Mouse (Mus musculus): ENCODE results near the gene Slc35f4. TPM values are rescaled to one million over a fixed set of nuclear protein-coding genes. Genes with fewer than 3 reads are reported as not detected.

Gene Slc35f4
- polyA plus RNA-seq (2016; fragmentation: Nextera tagmentation; extraction: Ambion mirVana), result not detected in 2 replicates

DNA sequence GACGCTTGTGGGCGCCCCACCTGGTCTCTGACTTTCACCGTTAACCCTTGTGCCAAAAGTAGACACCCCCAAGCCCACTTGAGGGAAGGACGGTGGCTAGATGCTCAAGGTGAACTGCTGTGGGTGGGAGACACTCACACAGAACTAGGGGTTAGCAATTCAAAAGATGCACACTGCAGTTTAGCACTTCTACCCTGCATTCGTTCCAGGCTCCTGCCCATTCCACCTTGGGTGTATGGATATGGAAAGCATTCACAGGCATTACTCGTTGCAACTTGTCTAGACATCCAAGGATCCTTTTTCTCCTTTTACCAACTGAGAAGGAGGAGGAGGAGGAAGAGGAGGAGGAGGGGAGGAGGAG, at the start of gene Slc35f4:
TSS of gene Slc35f4 (minus strand) at position 116 of the 361 bp plus-strand sequence.
- Histone ChIP-seq H3K4me3 (peak within 1 kb of the TSS; percentile 61), H3K27ac (no peak within 1 kb of the TSS), H3K9me3 (no peaks in the 10 kb centered on the region), H3K27me3 (ENCODE audit: poor library complexity, severe bottlenecking) (peaks cover 17% of the 10 kb centered on the region), H3K4me1 (peaks cover 12% of the 10 kb centered on the region), H3K36me3 (replicated peaks) (no peaks in the 10 kb centered on the region)
- WGBS, result 13% methylated on average over 6 of the region's 6 CpGs
- DNase-seq (ENCODE audit: extremely low spot score, low spot score), result no peak

DNA sequence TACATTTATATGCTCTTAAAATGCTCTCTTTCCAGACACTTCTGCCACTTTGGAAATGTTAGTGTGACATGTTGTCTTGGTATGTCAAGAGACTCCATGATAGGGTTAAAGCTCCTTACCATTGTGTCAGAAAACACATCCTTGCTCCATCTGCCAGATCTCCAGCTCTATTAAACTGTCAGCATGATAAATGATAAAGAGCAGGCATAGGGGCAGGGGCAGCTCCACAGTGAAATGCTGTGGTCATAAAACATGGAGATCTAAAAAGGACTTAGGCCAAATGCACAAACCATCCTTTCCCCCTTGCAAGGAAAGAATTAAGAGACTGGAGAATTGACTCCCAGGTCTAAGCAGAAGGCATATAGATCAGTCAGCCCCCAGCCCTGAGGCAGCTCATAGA, 42.5 kb upstream of the Slc35f4 start:
- Histone ChIP-seq H3K9me3 (no peaks in the 10 kb centered on the region), H3K27me3 (ENCODE audit: poor library complexity, severe bottlenecking) (no peaks in the 10 kb centered on the region), H3K27ac (no peak overlapping the region), H3K4me1 (no peaks in the 10 kb centered on the region), H3K4me3 (no peak overlapping the region), H3K36me3 (replicated peaks) (no peaks in the 10 kb centered on the region)
- DNase-seq (ENCODE audit: extremely low spot score, low spot score), result no peak

GRCm38 (mm10) chr14:49560706-49561105, 34.9 kb upstream of the Slc35f4 start:
- Histone ChIP-seq H3K9me3 (no peaks in the 10 kb centered on the region), H3K4me3 (no peak overlapping the region), H3K27me3 (ENCODE audit: poor library complexity, severe bottlenecking) (no peaks in the 10 kb centered on the region), H3K27ac (no peak overlapping the region), H3K36me3 (replicated peaks) (no peaks in the 10 kb centered on the region), H3K4me1 (no peaks in the 10 kb centered on the region)
- no peak for DNase-seq (ENCODE audit: extremely low spot score, low spot score)
- WGBS, result 83% methylated on average over 2 of the region's 2 CpGs

DNA sequence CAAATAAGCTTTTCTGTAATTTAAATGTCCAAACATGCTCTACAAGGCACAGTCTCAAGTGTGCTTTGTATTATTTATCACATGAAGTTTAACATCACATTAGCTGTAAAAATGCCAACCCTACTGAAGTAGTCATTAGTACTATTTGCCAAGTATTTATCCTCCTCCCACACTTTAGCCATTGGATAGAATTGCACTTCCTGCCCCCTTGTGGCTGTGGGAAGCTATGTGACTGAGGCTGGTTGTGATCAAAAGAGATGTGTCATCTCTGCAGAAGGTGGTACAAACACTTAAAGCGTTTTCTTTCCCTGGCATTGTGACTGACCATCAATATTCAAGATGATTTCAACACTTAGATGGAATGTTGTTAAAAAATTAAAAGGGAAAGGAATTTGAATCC, 14.3 kb upstream of the Slc35f4 start:
- Histone ChIP-seq H3K27ac (no peak overlapping the region), H3K9me3 (no peaks in the 10 kb centered on the region), H3K27me3 (ENCODE audit: poor library complexity, severe bottlenecking) (no peaks in the 10 kb centered on the region), H3K4me1 (no peaks in the 10 kb centered on the region), H3K36me3 (replicated peaks) (no peaks in the 10 kb centered on the region), H3K4me3 (no peak overlapping the region)
- 33% methylated on average over 1 of the region's 1 CpGs for WGBS
- no peak for DNase-seq (ENCODE audit: extremely low spot score, low spot score)

GRCm38 (mm10) chr14:49525176-49525930, 493 bp downstream of the Slc35f4 start:
- Histone ChIP-seq H3K27ac (no peak overlapping the region), H3K9me3 (no peaks in the 10 kb centered on the region), H3K36me3 (replicated peaks) (no peaks in the 10 kb centered on the region), H3K27me3 (ENCODE audit: poor library complexity, severe bottlenecking) (peaks cover 17% of the 10 kb centered on the region), H3K4me1 (peaks cover 12% of the 10 kb centered on the region), H3K4me3 (peak overlapping the region; percentile 61)
- peak; percentile 79 for DNase-seq (ENCODE audit: extremely low spot score, low spot score)
- WGBS, result under 1% methylated on average over 63 of the region's 63 CpGs

DNA sequence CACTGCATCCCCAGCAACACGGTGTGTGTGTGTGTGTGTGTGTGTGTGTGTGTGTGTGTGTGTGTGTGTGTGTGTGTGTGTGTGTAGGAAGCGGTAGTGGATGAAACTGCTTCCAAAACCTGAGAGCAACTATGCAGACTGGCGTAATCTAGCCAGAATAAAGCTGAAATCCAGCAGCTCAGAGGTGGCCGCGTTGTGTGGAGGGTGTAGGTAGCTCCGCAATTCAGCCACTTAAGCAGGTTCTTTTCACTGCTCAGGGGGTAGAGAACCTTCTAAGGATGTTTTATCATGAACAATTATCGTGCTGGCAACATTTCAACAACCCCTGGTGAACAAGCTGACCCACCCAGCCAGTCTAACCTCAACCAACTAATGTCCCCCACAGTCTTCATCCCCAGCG, 1.2 kb downstream of the Slc35f4 start:
- H3K9me3 ChIP-seq, result no peaks in the 10 kb centered on the region
- H3K4me1 ChIP-seq, result peaks cover 12% of the 10 kb centered on the region
- WGBS, result 78% methylated on average over 7 of the region's 8 CpGs
- H3K36me3 ChIP-seq (replicated peaks), result no peaks in the 10 kb centered on the region
- H3K27ac ChIP-seq, result no peak overlapping the region
- no peak for DNase-seq (ENCODE audit: extremely low spot score, low spot score)
- peaks cover 17% of the 10 kb centered on the region for H3K27me3 ChIP-seq (ENCODE audit: poor library complexity, severe bottlenecking)
- peak overlapping the region; percentile 61; the same call in 1 of the 2 replicates for H3K4me3 ChIP-seq

- no peak for DNase-seq (ENCODE audit: extremely low spot score, low spot score)
- no peak overlapping the region for H3K27ac ChIP-seq
- no peaks in the 10 kb centered on the region for H3K36me3 ChIP-seq (replicated peaks)
Measured at GRCm38 (mm10) chr14:49515096-49515665, 10.7 kb downstream of the Slc35f4 start.

DNA sequence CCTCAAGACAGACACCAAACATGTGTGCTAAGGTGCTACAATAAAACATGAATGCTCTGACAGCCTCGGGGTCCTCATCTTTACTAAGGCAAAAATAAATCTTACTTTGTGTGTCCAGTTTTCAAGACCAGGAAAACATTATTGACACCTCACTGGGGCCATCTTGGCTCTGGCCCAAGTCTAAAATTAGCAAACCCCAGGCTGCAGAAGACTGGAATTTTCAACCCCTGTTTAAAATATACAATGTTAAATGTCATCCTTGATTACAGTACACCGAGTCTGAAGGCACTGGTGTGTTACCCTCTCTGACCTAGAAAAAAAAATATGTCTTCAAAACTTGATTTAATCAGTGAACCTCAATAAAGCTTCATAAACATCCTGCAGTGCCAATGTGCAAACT, 11.7 kb downstream of the Slc35f4 start:
- no peak overlapping the region for H3K27ac ChIP-seq
- H3K36me3 ChIP-seq (replicated peaks), result no peaks in the 10 kb centered on the region
- no peaks in the 10 kb centered on the region for H3K9me3 ChIP-seq
- no peaks in the 10 kb centered on the region for H3K4me1 ChIP-seq
- H3K27me3 ChIP-seq (ENCODE audit: poor library complexity, severe bottlenecking), result no peaks in the 10 kb centered on the region
- no peak for DNase-seq (ENCODE audit: extremely low spot score, low spot score)
- 86% methylated on average over 2 of the region's 2 CpGs for WGBS
- no peak overlapping the region for H3K4me3 ChIP-seq

More at GRCm38 (mm10) chr14:49515096-49515665, 10.7 kb downstream of the Slc35f4 start:
- no peaks in the 10 kb centered on the region for H3K4me1 ChIP-seq
- H3K4me3 ChIP-seq, result no peak overlapping the region
- 93% methylated on average over 2 of the region's 2 CpGs for WGBS
- no peaks in the 10 kb centered on the region for H3K27me3 ChIP-seq (ENCODE audit: poor library complexity, severe bottlenecking)
- H3K9me3 ChIP-seq, result no peaks in the 10 kb centered on the region

DNA sequence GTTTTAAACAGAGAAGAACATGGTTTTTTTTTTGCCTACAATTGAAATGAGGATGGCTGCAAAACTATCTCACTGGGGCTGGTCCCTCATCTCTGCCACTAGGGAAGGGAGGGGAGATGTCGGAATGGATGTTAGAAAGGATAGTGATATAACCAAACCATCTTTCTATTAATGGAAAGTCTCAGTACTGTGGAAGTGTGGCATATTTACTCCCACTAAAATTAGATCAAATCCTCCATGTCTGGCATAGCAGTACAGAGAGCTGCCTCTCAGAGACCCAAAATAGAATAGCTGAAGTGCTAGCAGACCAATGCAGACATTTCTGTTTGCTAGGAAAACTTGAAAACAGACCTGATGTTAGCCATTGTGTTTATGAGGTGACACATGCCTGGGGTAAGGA, 30.7 kb downstream of the Slc35f4 start:
- WGBS, result 80% methylated on average over 1 of the region's 1 CpGs
- Histone ChIP-seq H3K4me1 (no peaks in the 10 kb centered on the region), H3K36me3 (replicated peaks) (no peaks in the 10 kb centered on the region), H3K27ac (no peak overlapping the region), H3K4me3 (no peak overlapping the region), H3K9me3 (no peaks in the 10 kb centered on the region), H3K27me3 (ENCODE audit: poor library complexity, severe bottlenecking) (no peaks in the 10 kb centered on the region)
- no peak for DNase-seq (ENCODE audit: extremely low spot score, low spot score)

DNA sequence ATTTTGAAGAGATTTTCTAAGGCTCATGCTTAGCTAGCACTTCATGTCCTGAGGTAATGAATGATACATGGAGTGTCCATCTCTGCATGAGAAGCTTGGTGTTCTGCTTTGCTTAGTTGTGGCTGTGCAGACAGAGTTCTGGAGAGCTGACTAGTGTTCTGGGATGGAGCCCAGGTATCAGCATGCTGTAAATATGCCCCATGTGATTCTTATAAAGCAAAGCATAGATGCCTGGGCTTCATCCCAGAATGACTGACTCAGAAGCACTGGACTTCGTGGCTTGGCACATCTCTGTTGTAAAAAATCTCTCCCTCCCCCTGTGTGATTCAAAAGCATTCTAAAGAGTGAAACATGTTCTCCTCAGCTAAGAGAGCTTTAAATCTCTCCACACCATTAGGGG, 32.1 kb downstream of the Slc35f4 start:
- Histone ChIP-seq H3K9me3 (no peaks in the 10 kb centered on the region), H3K4me1 (no peaks in the 10 kb centered on the region), H3K4me3 (no peak overlapping the region), H3K27ac (no peak overlapping the region), H3K36me3 (replicated peaks) (no peaks in the 10 kb centered on the region), H3K27me3 (ENCODE audit: poor library complexity, severe bottlenecking) (no peaks in the 10 kb centered on the region)
- 85% methylated on average over 1 of the region's 1 CpGs for WGBS
- no peak for DNase-seq (ENCODE audit: extremely low spot score, low spot score)

DNA sequence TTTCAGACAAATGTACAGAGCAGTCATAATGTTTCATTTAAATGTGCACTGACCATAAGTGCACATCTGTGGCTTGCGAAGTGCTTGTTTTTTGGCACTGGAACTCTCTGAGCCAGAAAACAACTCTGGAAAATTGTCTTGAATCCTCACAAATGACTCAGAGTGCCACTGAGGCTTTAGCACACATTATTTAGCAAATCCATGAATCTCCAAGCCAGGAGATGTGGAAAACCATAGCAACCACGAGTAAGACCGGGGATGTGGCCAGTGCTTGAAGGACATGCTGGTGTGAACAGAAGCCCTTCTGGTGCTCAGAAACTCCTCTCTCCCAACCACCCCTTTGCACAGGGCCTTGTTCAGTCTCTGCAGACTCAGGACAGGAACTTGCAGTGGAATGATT, 33.3 kb downstream of the Slc35f4 start:
- H3K36me3 ChIP-seq (replicated peaks), result no peaks in the 10 kb centered on the region
- no peak overlapping the region for H3K4me3 ChIP-seq
- no peaks in the 10 kb centered on the region for H3K4me1 ChIP-seq
- DNase-seq (ENCODE audit: extremely low spot score, low spot score), result no peak
- H3K27me3 ChIP-seq (ENCODE audit: poor library complexity, severe bottlenecking), result no peaks in the 10 kb centered on the region
- H3K27ac ChIP-seq, result no peak overlapping the region
- 85% methylated on average over 3 of the region's 3 CpGs for WGBS
- no peaks in the 10 kb centered on the region for H3K9me3 ChIP-seq

DNA sequence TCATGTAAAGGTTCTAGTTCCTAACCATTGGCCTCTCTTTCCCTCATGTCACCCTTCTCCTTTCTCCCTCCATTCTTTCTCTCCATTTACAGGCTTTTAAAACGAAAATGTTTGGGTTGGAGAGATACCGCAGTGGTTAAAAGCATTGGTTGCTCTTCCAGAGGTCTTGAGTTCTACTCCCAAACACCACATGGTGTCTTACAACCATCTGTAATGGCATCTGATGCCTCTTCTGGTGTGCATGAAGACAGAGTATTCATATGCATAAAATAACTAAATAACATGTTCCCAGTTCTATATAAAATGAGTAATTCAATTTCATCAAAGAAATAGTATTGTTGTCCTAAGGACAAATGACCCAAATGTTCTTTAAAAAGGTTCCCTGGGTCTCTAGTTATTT, 49.2 kb downstream of the Slc35f4 start:
- Histone ChIP-seq H3K27ac (no peak overlapping the region), H3K9me3 (no peaks in the 10 kb centered on the region), H3K36me3 (replicated peaks) (no peaks in the 10 kb centered on the region), H3K4me3 (no peak overlapping the region), H3K4me1 (peaks cover 4% of the 10 kb centered on the region; the same call in 1 of the 2 replicates), H3K27me3 (ENCODE audit: poor library complexity, severe bottlenecking) (no peaks in the 10 kb centered on the region)
- DNase-seq (ENCODE audit: extremely low spot score, low spot score), result no peak
- 85% methylated on average over 2 of the region's 2 CpGs for WGBS

- Histone ChIP-seq H3K9me3 (no peaks in the 10 kb centered on the region), H3K36me3 (replicated peaks) (no peaks in the 10 kb centered on the region), H3K4me1 (peaks cover 3% of the 10 kb centered on the region; the same call in 1 of the 2 replicates), H3K4me3 (no peak overlapping the region), H3K27me3 (ENCODE audit: poor library complexity, severe bottlenecking) (no peaks in the 10 kb centered on the region), H3K27ac (no peak overlapping the region)
- DNase-seq (ENCODE audit: extremely low spot score, low spot score), result no peak
- WGBS, result 78% methylated on average over 2 of the region's 2 CpGs
Measured at GRCm38 (mm10) chr14:49461761-49462160, 64.1 kb downstream of the Slc35f4 start.
